Mouse (Mus musculus) hindbrain, embryonic 10.5 days (tissue): Measurements from ENCODE around the gene Arg2. TPM values are rescaled to one million over a fixed set of nuclear protein-coding genes. Genes with fewer than 3 reads are reported as not detected.

Source experiments
- DNase-seq: peaks from one replicate; pipeline ENCODE4 v3.0.0-alpha.2; 2017; ENCODE audit warnings: low spot score
- H3K27ac ChIP-seq: fragments of 300-500 bp; sonication (generic); 2 replicates; pipeline ENCODE4 v1.5.1; 2016; ENCODE audit warnings: mild to moderate bottlenecking, moderate library complexity
- H3K27me3 ChIP-seq: fragments of 300-500 bp; sonication (generic); 2 replicates; pipeline ENCODE4 v1.6.1; 2016; ENCODE audit warnings: mild to moderate bottlenecking; ENCODE audit not compliant: poor library complexity, insufficient read depth, severe bottlenecking
- H3K36me3 ChIP-seq: fragments of 300-500 bp; sonication (generic); 2 replicates; pipeline ENCODE4 v1.6.1; 2016; ENCODE audit warnings: mild to moderate bottlenecking, moderate library complexity
- H3K4me1 ChIP-seq: fragments of 300-500 bp; sonication (generic); replicated peaks from 2 replicates; pipeline ENCODE4 v1.6.1; 2016; ENCODE audit warnings: mild to moderate bottlenecking
- H3K4me3 ChIP-seq: fragments of 300-500 bp; sonication (generic); 2 replicates; pipeline ENCODE4 v1.5.1; 2016; ENCODE audit warnings: mild to moderate bottlenecking, moderate library complexity
- H3K9me3 ChIP-seq: fragments of 300-500 bp; sonication (generic); 2 replicates; pipeline ENCODE4 v1.6.1; 2016; ENCODE audit warnings: mild to moderate bottlenecking, moderate library complexity
- WGBS: fragments of 180-500 bp; shearing (Covaris S2); methylation state at CpG from one replicate; pipeline ENCODE4 v1.1.7; 2016; 5-methylcytosine and 5-hydroxymethylcytosine counted together
- polyA plus RNA-seq: library from polyadenylated mRNA; unstranded; fragments of >200 nt; fragmentation: Nextera tagmentation; extraction: Ambion mirVana; gene quantifications from 2 replicates; pipeline ENCODE4 v1.2.1, GENCODE M21; 2016

Arg2 gene
- polyA plus RNA-seq, 1 experiment from 2014 or later = 4.4 TPM

DNA sequence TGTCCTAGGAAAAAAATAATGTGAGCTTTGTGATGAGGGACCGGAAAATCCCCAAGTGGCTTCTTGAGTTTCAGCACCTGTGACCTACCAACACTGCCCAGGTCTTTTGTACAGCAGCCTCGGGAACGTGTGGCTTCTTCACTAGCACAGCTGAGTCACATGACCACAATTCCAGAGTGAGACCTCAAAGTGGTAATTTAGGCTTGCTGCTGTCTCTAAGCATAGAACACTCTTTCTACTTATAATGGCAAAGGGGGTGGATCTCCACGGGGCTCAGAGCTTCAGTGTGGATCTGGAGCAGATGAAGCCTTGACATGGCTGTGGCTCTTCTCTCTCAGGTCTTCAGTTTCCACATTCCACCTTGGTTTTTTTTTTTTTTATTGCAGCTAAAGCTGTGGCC, 4.5 kb downstream of the Arg2 start:
- Histone ChIP-seq H3K9me3 (no peaks in the 10 kb centered on the region), H3K36me3 (no peaks in the 10 kb centered on the region), H3K27me3 (peaks cover 36% of the 10 kb centered on the region), H3K27ac (no peak overlapping the region), H3K4me3 (no peak overlapping the region), H3K4me1 (peaks cover 18% of the 10 kb centered on the region)
- 44% methylated on average over 4 of the region's 4 CpGs for WGBS
- DNase-seq = no peak

- Histone ChIP-seq H3K36me3 (no peaks in the 10 kb centered on the region), H3K27ac (no peak overlapping the region), H3K27me3 (peaks cover 18% of the 10 kb centered on the region), H3K9me3 (no peaks in the 10 kb centered on the region), H3K4me3 (no peak overlapping the region), H3K4me1 (peaks cover 7% of the 10 kb centered on the region; the same call in 1 of the 2 replicates)
- 75% methylated on average over 7 of the region's 7 CpGs for WGBS
- no peak for DNase-seq
These were observed 6.4 kb downstream of the Arg2 start for GRCm38 (mm10) chr12:79136949-79137348.

- H3K4me3 ChIP-seq = no peak overlapping the region
- DNase-seq = no peak
- H3K36me3 ChIP-seq = no peaks in the 10 kb centered on the region
- no peak overlapping the region for H3K27ac ChIP-seq
- peaks cover 7% of the 10 kb centered on the region; the same call in 1 of the 2 replicates for H3K4me1 ChIP-seq
- H3K27me3 ChIP-seq = no peaks in the 10 kb centered on the region
- no peaks in the 10 kb centered on the region for H3K9me3 ChIP-seq
These were observed 8.4 kb downstream of the Arg2 start for GRCm38 (mm10) chr12:79138999-79139398.

DNA sequence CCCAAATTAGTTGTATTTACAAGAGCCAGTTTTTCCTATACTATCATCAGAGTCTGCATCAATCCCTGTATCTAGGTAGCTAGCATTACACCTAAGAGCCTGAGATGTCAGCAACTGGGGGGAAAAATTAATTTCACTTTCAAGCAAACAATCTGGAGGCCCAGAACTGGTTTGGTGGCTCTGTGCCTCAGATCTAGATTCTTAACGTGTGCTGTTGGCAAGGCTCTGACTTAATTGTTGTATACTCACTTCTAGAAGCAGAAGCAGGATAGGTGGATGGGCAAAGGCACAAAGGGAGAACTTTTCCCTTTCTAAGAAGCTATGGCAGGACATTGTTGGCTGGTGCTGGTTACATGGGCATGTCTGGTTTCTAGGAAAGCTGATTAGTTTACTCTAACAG, 8.8 kb downstream of the Arg2 start:
- DNase-seq = no peak
- WGBS = 68% methylated on average over 1 of the region's 1 CpGs

GRCm38 (mm10) chr12:79140811-79141210, 10.2 kb downstream of the Arg2 start:
- no peaks in the 10 kb centered on the region for H3K27me3 ChIP-seq
- H3K27ac ChIP-seq = no peak overlapping the region
- WGBS = 89% methylated on average over 2 of the region's 2 CpGs
- no peaks in the 10 kb centered on the region for H3K9me3 ChIP-seq
- no peak overlapping the region for H3K4me3 ChIP-seq
- H3K4me1 ChIP-seq = peaks cover 3% of the 10 kb centered on the region; the same call in 1 of the 2 replicates
- DNase-seq = no peak
- no peaks in the 10 kb centered on the region for H3K36me3 ChIP-seq

More for the DNA sequence above, 8.8 kb downstream of the Arg2 start:
- Histone ChIP-seq H3K4me1 (peaks cover 7% of the 10 kb centered on the region; the same call in 1 of the 2 replicates), H3K9me3 (no peaks in the 10 kb centered on the region), H3K27me3 (no peaks in the 10 kb centered on the region), H3K27ac (no peak overlapping the region), H3K36me3 (no peaks in the 10 kb centered on the region), H3K4me3 (no peak overlapping the region)

DNA sequence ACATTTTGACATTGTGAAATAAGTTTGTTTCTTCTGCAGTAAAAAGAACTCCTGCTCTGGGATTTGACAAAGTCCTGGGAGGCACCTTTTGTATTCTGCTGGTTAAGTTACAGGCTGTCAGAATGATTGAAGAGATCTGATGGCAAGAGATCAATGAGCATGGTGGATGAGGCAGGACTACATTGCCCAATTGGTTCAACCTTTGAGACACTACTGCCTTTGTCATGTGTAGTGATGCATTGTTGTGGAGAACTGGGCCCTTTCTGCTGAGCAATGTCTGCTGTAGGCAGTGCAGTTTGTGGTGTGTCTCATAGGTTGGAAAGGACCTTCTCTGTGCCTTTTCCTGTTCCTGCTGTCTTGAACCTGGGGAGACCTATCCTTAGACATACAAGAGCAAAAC, 10.8 kb downstream of the Arg2 start:
- Histone ChIP-seq H3K27ac (no peak overlapping the region), H3K4me3 (no peak overlapping the region), H3K9me3 (no peaks in the 10 kb centered on the region), H3K27me3 (no peaks in the 10 kb centered on the region), H3K36me3 (no peaks in the 10 kb centered on the region), H3K4me1 (peaks cover 3% of the 10 kb centered on the region; the same call in 1 of the 2 replicates)
- no peak for DNase-seq

- Histone ChIP-seq H3K36me3 (peaks cover 18% of the 10 kb centered on the region), H3K4me3 (no peak overlapping the region), H3K27ac (no peak overlapping the region), H3K9me3 (no peaks in the 10 kb centered on the region), H3K4me1 (no peaks in the 10 kb centered on the region), H3K27me3 (no peaks in the 10 kb centered on the region)
- WGBS = 89% methylated on average over 6 of the region's 6 CpGs
- DNase-seq = no peak
These were observed 19.1 kb downstream of the Arg2 start for GRCm38 (mm10) chr12:79149653-79150052.

- no peak overlapping the region for H3K27ac ChIP-seq
- no peaks in the 10 kb centered on the region for H3K4me1 ChIP-seq
- peaks cover 85% of the 10 kb centered on the region for H3K36me3 ChIP-seq
- no peaks in the 10 kb centered on the region for H3K9me3 ChIP-seq
- no peak for DNase-seq
- H3K4me3 ChIP-seq = no peak overlapping the region
- WGBS = 93% methylated on average over 3 of the region's 3 CpGs
- H3K27me3 ChIP-seq = no peaks in the 10 kb centered on the region
These were observed 32.3 kb downstream of the Arg2 start for GRCm38 (mm10) chr12:79162876-79163275.

DNA sequence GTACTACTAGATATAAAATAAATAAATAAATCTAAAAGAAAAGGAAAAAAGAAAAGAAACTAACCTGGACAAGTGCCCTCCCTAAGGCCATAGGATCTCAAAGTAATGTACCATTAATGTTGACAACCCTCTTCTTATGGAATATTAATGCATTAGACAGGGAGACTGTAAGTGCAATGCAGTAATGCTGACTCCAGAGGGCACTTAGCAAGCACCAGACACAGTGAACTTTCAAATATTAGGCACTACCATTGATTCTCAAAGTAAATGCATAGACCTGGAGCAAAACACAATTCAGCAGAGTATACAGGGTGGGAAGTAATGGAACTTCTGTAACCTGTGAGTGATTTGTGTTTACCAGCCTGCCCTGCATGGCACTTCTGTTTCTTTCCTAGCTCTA, 38.6 kb downstream of the Arg2 start:
- Histone ChIP-seq H3K27ac (no peak overlapping the region), H3K4me1 (peaks cover 10% of the 10 kb centered on the region), H3K27me3 (no peaks in the 10 kb centered on the region), H3K9me3 (no peaks in the 10 kb centered on the region), H3K36me3 (peaks cover 23% of the 10 kb centered on the region), H3K4me3 (no peak overlapping the region)
- DNase-seq = no peak

DNA sequence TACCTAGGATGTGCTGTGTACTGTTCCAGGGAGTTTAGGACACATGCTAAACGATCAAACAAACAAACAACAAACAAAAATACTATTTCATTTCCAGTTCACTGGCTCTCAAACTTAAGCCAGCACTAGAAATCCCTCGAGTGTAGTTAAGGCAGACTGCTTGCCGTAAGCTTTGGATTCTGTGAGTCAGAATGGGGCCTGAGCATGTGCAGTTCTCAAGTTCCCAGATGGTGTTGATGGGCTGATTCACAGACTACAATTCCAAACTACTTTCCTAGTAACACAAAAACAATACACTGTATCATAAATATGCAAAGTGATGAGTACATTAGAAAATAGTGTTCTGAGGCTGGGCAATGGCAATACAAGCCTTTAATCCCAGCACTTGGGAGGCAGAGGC, 39.8 kb downstream of the Arg2 start:
- Histone ChIP-seq H3K36me3 (peaks cover 21% of the 10 kb centered on the region), H3K27me3 (no peaks in the 10 kb centered on the region), H3K4me3 (no peak overlapping the region), H3K27ac (no peak overlapping the region), H3K4me1 (peaks cover 10% of the 10 kb centered on the region), H3K9me3 (no peaks in the 10 kb centered on the region)
- DNase-seq = no peak
- WGBS = 83% methylated on average over 3 of the region's 3 CpGs

- peaks cover 10% of the 10 kb centered on the region for H3K4me1 ChIP-seq
- peak overlapping the region; percentile 99 for H3K27ac ChIP-seq
- H3K36me3 ChIP-seq = peaks cover 21% of the 10 kb centered on the region
- H3K27me3 ChIP-seq = no peaks in the 10 kb centered on the region
- peak overlapping the region; percentile 77 for H3K4me3 ChIP-seq
- no peaks in the 10 kb centered on the region for H3K9me3 ChIP-seq
- DNase-seq = peak; percentile 3
- whole genome bisulfite sequencing = 40% methylated on average over 12 of the region's 12 CpGs
These were observed 40.9 kb downstream of the Arg2 start for GRCm38 (mm10) chr12:79171269-79171995.

GRCm38 (mm10) chr12:79172019-79172941, 41.7 kb downstream of the Arg2 start, which contains the start of gene Vti1b:
TSS of gene Vti1b (minus strand) at chr12:79172667.
- DNase-seq = peak; percentile 91
- H3K36me3 ChIP-seq = peaks cover 30% of the 10 kb centered on the region
- H3K27ac ChIP-seq = peak within 1 kb of the TSS; percentile 99
- no peaks in the 10 kb centered on the region for H3K9me3 ChIP-seq
- WGBS = under 1% methylated on average over 73 of the region's 73 CpGs
- peaks cover 15% of the 10 kb centered on the region for H3K4me1 ChIP-seq
- no peaks in the 10 kb centered on the region for H3K27me3 ChIP-seq
- H3K4me3 ChIP-seq = peak within 1 kb of the TSS; percentile 77

- H3K4me1 ChIP-seq = peaks cover 15% of the 10 kb centered on the region
- WGBS = 89% methylated on average over 5 of the region's 5 CpGs
- no peak overlapping the region for H3K27ac ChIP-seq
- H3K4me3 ChIP-seq = no peak overlapping the region
- H3K27me3 ChIP-seq = no peaks in the 10 kb centered on the region
- peaks cover 38% of the 10 kb centered on the region for H3K36me3 ChIP-seq
- no peak for DNase-seq
- no peaks in the 10 kb centered on the region for H3K9me3 ChIP-seq
These were observed 43.1 kb downstream of the Arg2 start for GRCm38 (mm10) chr12:79173721-79174120.
